Mouse (Mus musculus) left cerebral cortex, postnatal 4 days (tissue): ENCODE data around the gene Dohh. TPM values are rescaled to one million over a fixed set of nuclear protein-coding genes. Genes with fewer than 3 reads are reported as not detected.

Experiments used
- DNase-seq: peaks from one replicate; pipeline ENCODE4 v3.0.0-alpha.2; 2022
- intact Hi-C: fragments of 180-260 bp; cut with DNase I; formaldehyde crosslinking; loops from one replicate; pipeline ENCODE4 v1.15.1; 2025
- microRNA-seq: library from miRNA; unstranded; fragments of <30 nt; microRNA quantifications from one replicate; pipeline ENCODE4 v1.2.0, GENCODE M21; 2022
- total RNA-seq, 2 experiments: library from RNA; stranded (reverse); gene quantifications; 2 replicates each; pipeline ENCODE4 v1.2.3; 2021

Gene Dohh
- total RNA-seq, 2 experiments from 2014 or later: 58.8 to 61.5 TPM

GRCm38 (mm10) chr10:81427804-81428506 is 43.7 kb downstream of the Dohh start:
- intact Hi-C loops: no loop called here
- peak; percentile 23 for DNase-seq

- peak; percentile 1 for DNase-seq
- intact Hi-C loops: no loop called here
These were observed 44.3 kb downstream of the Dohh start for GRCm38 (mm10) chr10:81428507-81428870.

GRCm38 (mm10) chr10:81429092-81429491 is 44.9 kb downstream of the Dohh start:
- intact Hi-C loops: no loop called here
- DNase-seq: peak; percentile 1

- peak; percentile 71 for DNase-seq
- intact Hi-C loops: no loop called here
These were observed 45.4 kb downstream of the Dohh start for GRCm38 (mm10) chr10:81429605-81430061.

- peak; percentile 86 for DNase-seq
- intact Hi-C loops: no loop called here
These were observed 46.1 kb downstream of the Dohh start for GRCm38 (mm10) chr10:81430141-81430830.

- peak; percentile 79 for DNase-seq
- intact Hi-C loops: no loop called here
These were observed 46.8 kb downstream of the Dohh start for GRCm38 (mm10) chr10:81430831-81431525.

- intact Hi-C loops: no loop called here
- DNase-seq: peak; percentile 73
These were observed 47.4 kb downstream of the Dohh start for GRCm38 (mm10) chr10:81431526-81432168.

- intact Hi-C loops: no loop called here
- DNase-seq: no peak
These were observed 48.1 kb downstream of the Dohh start for GRCm38 (mm10) chr10:81432169-81432867.

GRCm38 (mm10) chr10:81432868-81433262 is 48.6 kb downstream of the Dohh start:
- peak; percentile 95 for DNase-seq

GRCm38 (mm10) chr10:81433541-81434289 is 49.5 kb downstream of the Dohh start:
- intact Hi-C loops: no loop called here
- peak; percentile 70 for DNase-seq

More at GRCm38 (mm10) chr10:81432868-81433262, 48.6 kb downstream of the Dohh start:
- intact Hi-C loops: no loop called here

- intact Hi-C loops: no loop called here
- DNase-seq: peak; percentile 10
These were observed 50.4 kb downstream of the Dohh start for GRCm38 (mm10) chr10:81434361-81435263.

GRCm38 (mm10) chr10:81435436-81435835 is 51.2 kb downstream of the Dohh start:
- peak; percentile 97 for DNase-seq
- intact Hi-C loops: no loop called here

Small RNA genes lying within 50 kb of the gene (microRNA-seq; reads per million reads assigned to microRNA genes)
- not detected for gene Mir1191b
- 2.4 reads per million for gene Mir6913

Other genes starting within 250 kb of the Dohh start
- gene Zbtb7a, start 249.2 kb upstream of the Dohh start, total RNA-seq: 10 to 100 TPM; 23.3 to 24.7 TPM
- 10 to 100 TPM; 29.6 to 30.4 TPM for gene Pias4, start 216.5 kb upstream of the Dohh start, total RNA-seq
- gene Eef2, start 207.8 kb upstream of the Dohh start, total RNA-seq: 1,000 to 10,000 TPM; 1,312 to 1,322 TPM
- gene Dapk3, start 201.4 kb upstream of the Dohh start, total RNA-seq: 10 to 100 TPM; 62.7 to 62.9 TPM
- gene 4930442H23Rik, start 200.6 kb upstream of the Dohh start, total RNA-seq: not detected
- gene Nmrk2, start 182.4 kb upstream of the Dohh start, total RNA-seq: under 1 TPM in 1 of 2 experiments, not detected in 1; 0.44 TPM
- 100 to 1,000 TPM; 195 to 206 TPM for gene Atcay, start 153.6 kb upstream of the Dohh start, total RNA-seq
- 10 to 100 TPM; 65.2 to 66.0 TPM for gene Zfr2, start 151.3 kb upstream of the Dohh start, total RNA-seq
- 100 to 1,000 TPM; 132 to 140 TPM for gene Matk, start 131.5 kb upstream of the Dohh start, total RNA-seq
- 10 to 100 TPM; 41.9 to 50.6 TPM for gene Mrpl54, start 117.5 kb upstream of the Dohh start, total RNA-seq
- gene Apba3, start 117.5 kb upstream of the Dohh start, total RNA-seq: 10 to 100 TPM; 22.6 to 28.2 TPM
- 1 to 10 TPM; 5.4 to 6.1 TPM for gene Tjp3, start 92.8 kb upstream of the Dohh start, total RNA-seq
- gene Pip5k1c, start 91.5 kb upstream of the Dohh start, total RNA-seq: 100 to 1,000 TPM; 295 to 304 TPM
- 10 to 100 TPM; 26.5 to 26.9 TPM for gene Cactin, start 63.3 kb upstream of the Dohh start, total RNA-seq
- gene Tbxa2r, start 55.7 kb upstream of the Dohh start, total RNA-seq: 1 to 10 TPM; 1.6 to 2.0 TPM
- gene Gipc3, start 41.2 kb upstream of the Dohh start, total RNA-seq: under 1 TPM; 0.12 to 0.28 TPM
- gene Hmg20b, start 33.9 kb upstream of the Dohh start, total RNA-seq: 10 to 100 TPM; 23.5 to 26.8 TPM
- gene Mfsd12, start 26.9 kb upstream of the Dohh start, total RNA-seq: 10 to 100 TPM; 29.6 to 29.7 TPM
- gene 4930404N11Rik, start 18.6 kb upstream of the Dohh start, total RNA-seq: 1 to 10 TPM; 1.3 to 1.4 TPM
- 100 to 1,000 TPM; 109 to 112 TPM for gene Fzr1, start 5.9 kb upstream of the Dohh start, total RNA-seq
- gene Gm48551, start within 50 bp of the Dohh start, total RNA-seq: 1 to 10 TPM; 3.7 to 4.4 TPM
- gene Gm48552, start 4.6 kb downstream of the Dohh start, total RNA-seq: 1 to 10 TPM; 2.7 to 5.9 TPM
- 1 to 10 TPM; 1.5 to 2.3 TPM for gene Smim24, start 8.6 kb downstream of the Dohh start, total RNA-seq
- 10 to 100 TPM; 29.5 to 31.1 TPM for gene Nfic, start 71.2 kb downstream of the Dohh start, total RNA-seq
- 100 to 1,000 TPM; 303 to 316 TPM for gene Celf5, start 98.3 kb downstream of the Dohh start, total RNA-seq
- 100 to 1,000 TPM; 104 to 105 TPM for gene Ncln, start 112.0 kb downstream of the Dohh start, total RNA-seq
- under 1 TPM; 0.14 to 0.66 TPM for gene S1pr4, start 115.7 kb downstream of the Dohh start, total RNA-seq
- 1 to 10 TPM; 1.1 to 1.6 TPM for gene Gna15, start 139.8 kb downstream of the Dohh start, total RNA-seq
- gene Gna11, start 160.8 kb downstream of the Dohh start, total RNA-seq: 100 to 1,000 TPM; 116 to 117 TPM
- gene Aes, start 175.1 kb downstream of the Dohh start, total RNA-seq: 100 to 1,000 TPM; 474 to 479 TPM
- 10 to 100 TPM; 34.0 to 44.5 TPM for gene Tle2, start 190.1 kb downstream of the Dohh start, total RNA-seq
- 1 to 10 TPM; 2.2 to 3.2 TPM for gene Tle6, start 216.6 kb downstream of the Dohh start, total RNA-seq
- 1 to 10 TPM; 2.5 to 2.7 TPM for gene BC025920, start 221.8 kb downstream of the Dohh start, total RNA-seq
- 10 to 100 TPM; 37.4 to 38.1 TPM for gene Sirt6, start 243.4 kb downstream of the Dohh start, total RNA-seq
- gene Ankrd24, start 244.1 kb downstream of the Dohh start, total RNA-seq: 10 to 100 TPM; 37.9 to 44.6 TPM